Mouse (Mus musculus) R1 (cell line): ENCODE results near the gene Nova2.

ENCODE experiments used
- DNase-seq: peaks from one replicate; pipeline ENCODE4 v3.0.0-alpha.2; 2018; ENCODE audit warnings: low read depth, low spot score

Gene Nova2

DNA sequence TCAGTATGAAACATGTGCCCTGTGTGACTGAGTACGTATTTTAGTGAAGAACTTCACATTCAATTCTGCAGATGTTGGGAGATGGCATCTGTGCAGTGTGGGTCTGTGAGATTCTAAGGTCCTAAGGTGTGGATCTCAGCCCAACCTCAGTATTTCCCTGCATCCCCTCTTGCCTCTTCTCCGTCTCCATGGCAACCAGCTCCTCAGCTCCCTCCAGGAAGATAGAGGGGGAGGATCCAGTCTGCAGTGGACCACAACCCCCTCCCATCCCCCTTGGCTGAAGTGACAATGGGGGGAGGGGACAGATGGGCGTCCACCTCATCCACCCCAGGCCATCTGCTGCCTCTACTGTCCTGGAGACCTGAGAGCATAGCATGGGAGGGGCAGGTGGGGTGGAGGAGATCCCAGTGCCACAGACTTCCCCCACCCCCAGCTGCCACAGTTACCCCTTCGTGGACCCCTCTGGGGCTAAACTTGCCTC is 1.9 kb upstream of the Nova2 start:
- peak; percentile 76 for DNase-seq

- DNase-seq, result no peak
Observed at GRCm38 (mm10) chr7:18924321-18924720, 1.4 kb upstream of the Nova2 start.

GRCm38 (mm10) chr7:18926041-18926790 is 528 bp downstream of the Nova2 start:
- DNase-seq, result peak; percentile 34

DNA sequence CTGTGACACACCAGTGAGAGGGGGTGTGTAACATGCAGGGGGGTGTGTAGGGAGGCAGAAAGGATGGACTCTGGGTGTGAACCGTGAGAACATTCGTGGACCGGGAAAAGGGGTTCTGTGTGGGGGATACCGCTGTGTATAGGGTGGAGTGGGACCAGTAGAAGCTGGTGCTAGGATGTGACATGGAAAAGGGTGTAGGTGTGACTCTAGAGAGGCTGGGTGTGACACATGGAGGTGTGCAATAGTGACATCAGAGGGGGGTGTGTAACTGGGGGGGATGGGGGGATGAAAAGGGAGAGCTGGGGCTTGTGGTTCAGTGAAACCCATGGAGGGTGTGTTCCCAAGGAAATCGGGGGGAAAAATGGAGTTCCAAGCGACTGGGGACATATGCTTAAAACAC is 1.2 kb downstream of the Nova2 start:
- DNase-seq, result no peak

DNA sequence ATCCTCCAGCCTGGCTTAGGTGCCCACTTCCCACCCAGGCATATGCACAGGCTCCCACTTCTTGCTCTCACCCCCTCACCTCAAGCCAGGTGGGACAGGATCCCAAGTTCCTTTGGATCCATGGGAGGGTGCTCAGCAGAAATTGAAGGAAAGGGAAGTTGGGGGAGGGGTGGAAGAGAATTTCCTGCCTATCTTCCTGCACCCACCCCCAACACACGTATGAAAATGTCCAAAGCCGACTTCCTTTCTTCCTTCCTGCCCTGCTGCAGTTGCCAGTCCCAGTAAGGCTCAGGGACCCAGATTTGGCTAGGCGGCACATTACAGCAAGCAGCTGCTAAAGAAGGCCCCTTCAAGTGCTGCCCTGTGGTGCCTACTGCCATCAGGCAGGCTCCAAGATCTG is 2.1 kb downstream of the Nova2 start:
- no peak for DNase-seq

- DNase-seq, result no peak
Observed at GRCm38 (mm10) chr7:18942376-18942775, 16.7 kb downstream of the Nova2 start.

DNA sequence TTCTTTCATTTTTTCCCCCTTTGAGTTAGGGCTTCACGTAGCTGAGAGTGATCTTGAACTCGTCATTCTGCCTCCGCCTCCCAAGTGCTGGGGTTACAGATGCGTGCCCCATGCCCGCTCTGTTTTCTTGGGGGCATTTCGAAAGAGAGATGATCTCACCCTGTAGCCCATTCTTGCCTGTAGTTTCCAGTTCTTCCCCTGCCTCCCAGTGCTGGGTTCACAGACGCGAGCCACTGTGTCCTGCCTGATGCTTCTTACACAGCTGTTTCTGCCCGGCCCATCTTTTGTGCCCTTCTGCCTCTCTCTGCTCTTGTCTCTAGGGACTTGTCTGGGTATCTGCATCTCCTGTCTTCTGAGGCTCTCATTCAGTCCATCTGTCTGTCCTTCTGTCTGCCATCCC is 17.1 kb downstream of the Nova2 start:
- no peak for DNase-seq

- peak; percentile 56 for DNase-seq
Observed at GRCm38 (mm10) chr7:18948151-18948550, 22.5 kb downstream of the Nova2 start.

GRCm38 (mm10) chr7:18949781-18950522 is 24.3 kb downstream of the Nova2 start:
- peak; percentile 75 for DNase-seq

GRCm38 (mm10) chr7:18950523-18951315 is 25.0 kb downstream of the Nova2 start:
- peak; percentile 95 for DNase-seq

DNA sequence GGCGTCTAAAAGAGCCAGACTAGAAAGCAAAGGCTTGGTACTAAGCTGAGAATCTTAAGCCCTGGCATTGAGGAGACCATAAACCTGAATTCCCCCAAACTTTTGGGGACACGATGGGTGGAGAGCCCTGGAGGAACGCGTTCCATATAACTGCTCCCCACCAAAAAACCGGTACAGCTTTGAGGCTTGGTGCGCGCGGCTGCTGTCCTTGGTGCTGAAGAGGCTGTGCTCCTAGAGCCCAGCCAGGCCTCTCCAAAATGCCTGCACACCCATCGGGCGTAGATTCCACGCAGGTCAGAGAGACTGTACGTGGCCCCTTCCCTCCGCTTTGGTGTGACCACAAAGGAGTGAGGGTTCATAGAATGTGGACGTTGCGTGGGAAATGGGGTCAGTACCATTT is 25.7 kb downstream of the Nova2 start:
- peak; percentile 71 for DNase-seq

- DNase-seq, result peak; percentile 67
Observed at GRCm38 (mm10) chr7:18957569-18958383, 32.1 kb downstream of the Nova2 start.

DNA sequence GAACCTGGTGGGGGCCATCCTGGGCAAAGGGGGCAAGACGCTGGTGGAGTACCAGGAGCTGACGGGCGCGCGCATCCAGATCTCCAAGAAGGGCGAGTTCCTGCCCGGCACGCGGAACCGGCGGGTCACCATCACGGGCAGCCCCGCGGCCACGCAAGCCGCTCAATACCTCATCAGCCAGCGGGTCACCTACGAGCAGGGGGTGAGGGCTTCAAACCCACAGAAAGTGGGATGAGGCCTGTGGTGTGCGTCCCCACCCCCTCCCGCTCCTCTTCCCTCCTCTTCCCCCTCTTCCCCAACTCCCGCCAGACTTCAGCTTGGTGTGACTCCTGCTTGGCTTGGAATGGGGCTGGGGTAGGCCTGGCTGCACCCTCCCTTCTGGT is 32.7 kb downstream of the Nova2 start:
- peak; percentile 56 for DNase-seq

- no peak for DNase-seq
Observed at GRCm38 (mm10) chr7:18959446-18959845, 33.8 kb downstream of the Nova2 start.

GRCm38 (mm10) chr7:18962171-18962792 is 36.6 kb downstream of the Nova2 start:
- DNase-seq, result peak; percentile 64

DNA sequence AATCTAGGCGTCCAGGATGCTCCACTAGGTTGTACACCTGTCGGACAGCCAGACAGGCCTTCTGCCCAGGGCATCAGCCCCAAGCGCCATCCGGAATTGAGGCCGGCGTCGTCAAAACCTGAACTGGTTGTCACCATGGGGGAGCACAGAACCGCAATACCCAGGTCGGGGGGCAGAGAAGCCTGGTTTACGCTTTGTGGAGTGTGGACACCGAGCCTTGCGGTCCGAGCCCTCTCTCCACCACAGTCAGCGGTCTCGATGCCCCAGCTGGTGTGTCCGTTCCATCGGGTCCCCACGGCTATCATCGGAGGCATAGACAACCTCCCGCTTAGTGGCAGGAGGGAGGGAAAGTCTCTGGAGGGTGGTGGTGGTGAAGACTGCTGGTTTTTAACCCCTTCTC is 37.1 kb downstream of the Nova2 start:
- no peak for DNase-seq

DNA sequence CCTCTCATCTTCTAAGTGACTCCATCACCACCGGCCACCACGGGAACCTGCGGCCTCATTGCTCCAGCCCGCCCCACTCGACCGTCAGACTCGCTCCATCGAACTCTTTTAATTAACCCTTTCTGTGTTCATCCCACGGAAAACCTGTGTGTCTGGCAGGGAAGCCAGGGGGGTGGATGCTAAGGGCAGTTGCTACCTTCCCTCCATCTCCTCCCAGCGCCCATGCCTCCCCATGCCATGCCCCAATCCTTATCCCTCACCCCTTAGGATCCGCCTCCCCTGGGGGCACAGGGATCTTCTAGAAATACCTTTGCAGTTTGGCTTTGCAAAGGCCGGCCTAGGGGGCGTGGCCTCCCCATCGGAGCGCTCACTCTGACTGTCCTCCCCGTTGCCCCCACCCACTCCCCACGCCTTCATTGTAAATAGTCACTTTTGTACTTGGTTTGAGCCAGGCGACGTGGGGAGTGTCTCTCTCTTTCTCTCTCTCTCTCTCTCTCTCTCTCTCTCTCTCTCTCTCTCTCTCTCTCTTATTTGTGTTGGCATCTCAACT is 37.7 kb downstream of the Nova2 start:
- peak; percentile 58 for DNase-seq

GRCm38 (mm10) chr7:18965312-18965711 is 39.6 kb downstream of the Nova2 start:
- DNase-seq, result no peak

- DNase-seq, result no peak
Observed at GRCm38 (mm10) chr7:18967603-18968002, 41.9 kb downstream of the Nova2 start.

DNA sequence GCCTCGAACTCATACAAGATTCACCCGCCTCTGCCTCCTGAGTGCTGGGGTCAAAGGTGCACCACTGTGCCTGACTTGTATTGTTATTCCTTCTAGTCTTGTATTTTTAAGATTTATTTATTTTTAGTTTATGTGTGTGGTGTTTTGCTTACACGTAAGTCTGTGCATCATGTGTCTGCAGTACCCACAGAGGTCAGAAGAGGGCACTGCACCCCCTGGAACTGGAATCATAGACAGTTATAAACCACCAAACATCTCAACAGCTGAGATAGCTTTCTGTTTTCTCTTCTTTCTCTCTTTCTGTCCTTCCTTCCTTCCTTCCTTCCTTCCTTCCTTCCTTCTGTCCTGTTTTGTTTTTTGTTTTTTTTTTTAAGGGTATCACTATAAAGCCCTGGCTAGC is 45.3 kb downstream of the Nova2 start:
- peak; percentile 58 for DNase-seq

DNA sequence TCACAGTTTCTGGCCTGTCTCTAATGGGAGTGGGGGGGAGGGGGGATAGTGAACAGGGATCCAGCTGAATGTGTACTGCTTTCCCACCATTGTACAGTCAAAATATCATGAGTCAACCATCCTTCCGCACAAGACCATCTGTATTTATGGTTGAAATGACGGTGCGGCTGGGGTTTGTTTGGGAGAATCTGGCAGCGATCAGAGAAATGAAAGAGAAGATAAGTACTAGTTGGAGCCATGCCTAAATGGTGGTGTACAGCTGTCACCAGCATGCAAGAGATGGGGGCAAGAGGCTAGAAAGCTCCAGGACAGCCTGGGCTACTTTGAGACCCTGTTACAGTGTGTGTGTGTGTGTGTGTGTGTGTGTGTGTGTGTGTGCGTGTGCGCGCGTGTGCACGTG is 52.7 kb downstream of the Nova2 start:
- no peak for DNase-seq
